Mouse (Mus musculus) right cerebral cortex, postnatal 10 days (tissue): ENCODE measurements at regions not wholly inside any gene's neighbourhood (a gene's known extent, or its start where the extent isn't known, plus 50 kb on each side); places are given as distances from the start of the nearest gene placed in this dataset.

Experiments
- DNase-seq, 2 experiments: peaks; one replicate each; pipeline ENCODE4 v3.0.0; 2021; ENCODE audit warnings: low spot score in 2 of 2

DNA sequence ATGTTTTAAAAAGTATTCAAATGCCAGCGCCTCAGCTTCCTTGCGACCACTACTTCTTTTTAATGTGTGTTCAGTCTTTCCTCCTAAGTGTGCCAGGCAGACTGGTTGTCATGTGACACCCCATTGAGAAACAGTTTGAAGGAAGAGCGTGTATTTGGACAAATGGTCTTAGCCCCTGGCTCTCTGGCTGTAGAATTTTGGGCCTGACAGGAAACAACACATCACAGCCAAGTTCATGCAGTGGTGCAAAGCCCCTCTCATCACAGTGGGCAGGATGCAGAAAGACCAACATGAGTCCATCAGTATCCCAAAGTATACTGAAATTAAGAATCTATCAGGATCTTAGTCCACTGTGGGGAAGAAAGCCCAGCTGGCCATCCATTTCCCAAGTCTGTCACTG, 605.6 kb upstream of the Intu start:
- DNase-seq, result no peak

DNA sequence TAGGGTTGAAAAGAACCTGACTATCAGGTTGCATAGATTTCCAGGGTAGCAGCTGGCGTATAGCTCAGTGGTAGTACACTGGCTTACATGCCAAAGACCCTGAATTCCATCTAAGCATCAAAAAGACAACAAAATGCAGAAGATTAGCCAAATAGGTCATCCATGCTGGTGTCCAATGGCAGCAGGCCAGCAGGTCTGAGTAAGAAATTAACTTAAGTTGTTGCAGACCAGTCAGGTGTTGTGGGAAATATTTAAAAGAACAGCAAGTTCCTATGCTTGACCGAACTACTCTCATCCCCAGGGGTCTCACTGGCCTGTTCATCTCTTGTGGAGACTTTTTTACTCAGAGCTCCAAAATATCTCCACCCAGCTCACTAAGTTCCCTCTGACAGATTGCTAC, 602.7 kb upstream of the Intu start:
- no peak for DNase-seq

DNA sequence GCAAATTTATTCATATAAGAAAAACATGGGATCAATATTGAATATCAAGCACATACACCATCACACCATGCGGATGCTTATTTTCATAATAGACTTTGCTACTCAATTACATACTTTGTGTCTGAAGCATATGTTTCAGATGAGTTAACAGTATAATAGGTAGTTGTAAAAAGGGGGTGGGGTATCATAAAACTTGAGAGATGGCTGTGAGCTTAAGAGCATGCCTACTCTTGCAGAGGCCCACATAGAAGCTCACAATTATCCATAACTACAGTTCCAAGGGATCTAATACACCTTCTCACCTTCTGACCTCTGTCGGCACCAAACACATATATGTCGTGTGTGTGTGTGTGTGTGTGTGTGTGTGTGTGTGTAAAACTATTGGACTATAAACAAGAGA, 597.7 kb upstream of the Intu start:
- DNase-seq, result no peak

DNA sequence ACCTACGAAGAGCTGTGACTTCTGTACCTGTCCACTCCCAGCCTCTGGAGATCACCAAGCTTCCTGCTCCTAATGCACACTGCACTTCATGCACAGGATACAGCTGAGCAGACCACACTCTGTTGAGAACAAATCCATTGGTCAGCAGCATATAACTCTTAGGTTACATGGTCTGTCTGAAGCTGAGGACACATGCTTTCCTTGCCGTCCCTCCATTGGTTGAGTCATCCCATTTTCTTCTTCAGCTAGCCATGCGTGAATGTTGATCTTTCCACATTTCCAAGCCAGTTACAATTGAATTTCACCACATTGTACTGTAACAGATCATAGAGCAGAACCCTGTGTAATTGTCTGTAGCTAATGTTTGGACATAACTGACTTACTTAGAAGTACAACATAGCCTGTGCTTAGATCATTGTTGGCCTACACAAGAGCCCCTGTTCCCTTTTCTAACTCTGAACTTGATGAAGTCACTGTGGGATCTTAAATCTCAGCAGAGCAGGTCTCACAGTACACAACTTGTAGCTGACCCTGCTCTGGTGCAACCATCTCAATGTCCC, 593.3 kb upstream of the Intu start:
- DNase-seq, result no peak

DNA sequence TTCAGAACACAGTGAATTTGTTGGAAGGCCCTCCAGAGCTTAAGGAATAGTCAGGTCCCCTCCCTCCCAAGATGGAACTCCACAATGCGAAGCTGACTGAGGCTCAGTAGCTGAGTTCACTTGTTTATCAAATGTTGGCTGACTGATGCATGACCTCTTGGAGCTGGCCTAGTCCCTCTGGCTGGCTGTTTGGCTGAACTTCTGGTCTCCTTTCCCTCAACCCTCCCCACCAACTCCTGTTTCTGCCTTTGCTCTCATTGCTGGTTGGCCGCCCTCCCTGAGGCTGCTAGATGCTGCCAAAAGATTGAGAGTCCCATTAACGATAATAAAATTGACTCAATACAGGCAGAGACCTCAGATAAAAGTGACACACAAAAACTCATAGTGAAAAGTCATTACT, 586.5 kb upstream of the Intu start:
- no peak for DNase-seq

DNA sequence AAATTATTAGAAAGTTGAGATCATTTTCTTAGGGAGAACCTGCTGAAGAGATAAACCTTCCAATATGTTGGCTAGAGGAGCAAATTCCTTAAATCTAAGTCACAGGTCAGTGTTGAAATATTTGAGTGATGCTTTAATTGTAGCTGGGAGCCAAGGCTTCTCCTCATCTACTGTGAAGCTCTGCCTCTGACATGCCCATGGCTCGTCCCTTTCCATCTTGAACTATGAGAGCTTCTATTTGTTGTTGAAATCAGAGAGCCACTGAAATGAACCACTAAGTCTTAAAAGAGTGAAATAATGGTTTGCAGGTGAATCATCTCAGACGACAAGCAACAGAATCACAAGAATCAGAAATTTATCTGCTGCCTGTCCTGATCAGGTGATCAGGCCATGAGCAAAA, 579.0 kb upstream of the Intu start:
- no peak for DNase-seq

DNA sequence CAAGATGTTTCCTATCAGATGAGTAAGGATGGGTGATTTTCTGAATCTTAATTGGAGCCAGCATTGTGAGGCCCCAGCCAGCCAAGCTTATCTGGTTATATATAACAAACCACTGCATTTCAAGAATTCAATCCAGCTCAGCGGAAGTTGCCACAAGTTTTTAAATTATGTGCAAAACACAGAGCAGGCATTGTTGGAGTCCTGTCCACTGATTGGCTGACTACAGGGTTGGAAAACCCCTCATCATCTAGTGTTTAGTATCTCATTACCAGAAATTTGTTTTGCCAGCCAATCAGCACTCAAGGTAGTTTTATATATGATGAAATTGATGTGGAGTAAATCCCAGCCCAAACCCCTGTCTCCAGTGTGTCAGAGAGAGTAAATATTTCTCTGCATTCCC, 578.5 kb upstream of the Intu start:
- DNase-seq, result no peak

DNA sequence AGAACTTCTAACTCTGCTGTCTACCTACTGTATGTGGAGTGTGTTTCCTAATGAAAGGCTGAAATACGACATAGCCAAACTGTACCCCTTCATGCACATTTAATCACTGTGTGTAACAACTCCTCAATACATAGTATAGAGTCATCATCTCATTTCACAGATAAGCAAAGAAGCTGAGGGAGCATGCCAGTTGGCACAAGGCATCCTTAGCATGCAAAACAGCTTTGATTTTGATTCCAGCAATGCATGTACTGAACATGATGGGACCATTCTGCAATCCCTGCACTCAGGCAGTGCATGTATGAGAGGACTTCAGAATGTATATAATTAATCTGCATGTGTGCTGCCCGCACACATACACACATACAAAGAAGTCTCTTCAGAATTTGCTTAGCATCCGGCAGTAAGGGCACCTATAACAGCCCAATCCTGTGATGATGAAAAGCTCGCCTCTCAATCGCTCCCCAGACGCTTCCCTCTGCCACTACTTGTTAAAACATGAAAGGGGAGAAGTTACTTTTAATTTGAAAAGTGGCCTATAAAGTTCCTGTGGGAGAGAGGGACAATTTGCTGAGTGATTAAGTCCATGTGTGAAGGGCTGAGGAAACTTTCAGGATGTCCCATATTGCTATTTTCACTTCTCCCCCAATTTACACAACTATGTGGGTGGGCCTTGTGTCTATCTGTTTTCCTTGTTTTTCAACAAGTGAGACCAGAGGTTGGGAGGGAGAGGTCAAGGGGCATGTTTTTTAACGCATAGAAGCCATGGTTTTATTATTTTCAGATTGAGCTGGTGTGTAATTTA, 569.0 kb upstream of the Intu start:
- DNase-seq, result no peak

DNA sequence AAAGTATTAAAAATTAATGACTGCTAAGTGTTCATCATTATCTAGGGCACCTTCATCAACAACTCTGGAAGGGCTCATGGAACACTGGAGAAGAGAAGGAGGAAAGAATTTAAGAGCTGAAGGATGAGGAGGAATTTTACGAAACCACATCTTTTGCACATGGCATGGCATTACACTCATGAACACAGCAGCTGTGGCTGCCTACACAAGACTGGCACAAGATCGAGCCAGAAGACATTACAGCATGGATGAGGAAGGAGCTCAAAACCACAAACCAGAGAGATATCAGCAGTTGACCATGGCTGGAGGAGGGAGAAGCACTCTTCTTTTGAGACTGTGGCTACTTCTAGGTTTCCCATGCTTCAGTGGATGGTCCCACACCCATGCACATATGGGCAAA, 565.7 kb upstream of the Intu start:
- DNase-seq, result no peak

DNA sequence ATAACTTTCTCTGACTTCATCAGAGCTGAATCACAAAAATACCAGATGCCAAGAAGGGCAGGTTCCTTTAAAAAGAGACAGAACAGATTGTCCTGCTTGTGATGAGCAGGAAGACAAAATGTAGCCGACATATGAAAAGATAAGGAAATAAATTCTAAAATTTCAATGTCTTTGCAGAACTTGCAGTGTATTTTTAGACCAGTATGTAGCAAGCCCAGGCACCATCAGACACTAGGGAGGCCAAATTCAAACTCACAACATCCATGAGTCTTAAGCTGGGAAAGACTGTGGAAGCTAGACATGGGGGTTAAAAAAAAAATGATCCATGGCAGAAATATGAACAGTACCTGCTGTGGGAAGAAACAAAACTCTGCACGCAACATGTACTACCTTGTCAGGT, 564.7 kb upstream of the Intu start:
- peak in 1 of 2 experiments; percentile 23 for DNase-seq

DNA sequence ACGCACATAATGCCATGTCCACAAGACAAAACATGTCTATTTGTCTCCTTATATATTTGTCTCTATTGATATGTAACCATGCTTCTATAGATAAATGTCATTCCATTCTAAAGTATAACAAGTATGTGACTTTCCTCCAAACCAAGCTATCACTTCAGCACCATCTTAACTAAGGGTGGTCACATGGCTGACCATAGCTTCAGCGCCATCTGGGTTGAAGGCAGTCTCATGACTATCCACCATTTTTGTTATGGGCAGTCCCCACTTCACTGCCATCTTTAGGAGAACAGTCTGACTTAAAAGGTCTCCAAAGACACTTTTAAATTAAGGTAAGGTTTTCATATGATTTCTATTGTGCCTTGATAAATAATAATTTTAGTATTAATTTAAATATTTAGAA, 554.1 kb upstream of the Intu start:
- DNase-seq, result no peak

DNA sequence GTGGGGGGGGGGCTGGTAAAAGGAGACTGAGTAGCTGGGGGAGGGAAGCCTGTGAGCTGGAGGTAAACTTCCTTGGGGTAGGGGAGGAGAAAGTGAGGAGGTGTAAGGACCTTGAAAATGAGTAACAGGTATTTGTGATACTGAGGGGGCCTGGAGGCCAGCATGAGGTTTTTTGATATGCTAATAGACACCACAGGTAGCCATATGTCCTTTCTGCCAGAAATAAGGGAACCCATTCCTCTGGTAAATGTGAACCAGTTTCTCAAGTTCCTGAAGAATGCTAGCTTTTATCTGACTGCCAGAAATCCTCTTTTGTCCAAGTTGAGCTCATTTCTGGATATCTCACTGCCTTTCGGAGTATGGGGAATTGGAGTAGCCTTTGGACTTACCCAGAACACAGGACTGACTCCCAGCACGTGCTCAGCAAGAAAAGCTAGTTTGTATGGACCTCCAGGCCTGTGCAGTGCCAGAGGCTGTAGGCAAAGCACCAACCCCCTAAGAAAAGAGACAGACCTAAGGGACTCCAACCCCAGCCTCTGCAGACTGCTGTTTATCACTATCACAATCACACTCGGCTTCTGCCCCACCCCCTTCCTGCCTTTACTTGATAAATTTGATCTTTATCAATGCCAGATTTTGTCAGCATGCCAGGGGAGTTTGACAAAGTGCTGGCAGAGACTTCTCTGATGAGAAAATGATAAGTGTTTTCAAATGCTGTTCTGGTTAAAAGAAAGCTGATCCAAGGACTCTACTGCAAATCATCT, 552.0 kb upstream of the Intu start:
- DNase-seq, result no peak

DNA sequence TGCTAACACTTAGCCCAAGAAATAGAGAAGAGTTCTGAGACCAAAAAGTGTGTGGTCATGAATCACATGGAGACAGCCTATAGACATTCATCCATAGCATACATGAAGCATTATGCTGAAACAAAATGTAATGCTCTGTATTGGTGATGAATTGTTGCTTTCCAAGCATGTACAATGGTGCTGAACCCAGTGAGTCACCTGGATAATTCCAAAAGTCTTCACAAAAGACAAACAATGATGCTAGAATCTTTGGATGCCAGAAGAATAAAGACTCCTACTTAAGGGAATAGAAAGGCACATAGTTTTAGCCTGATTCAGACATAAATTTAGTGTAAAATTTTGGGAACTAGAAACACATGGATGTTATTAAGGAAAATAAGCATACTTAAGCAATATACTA, 548.4 kb upstream of the Intu start:
- no peak for DNase-seq

DNA sequence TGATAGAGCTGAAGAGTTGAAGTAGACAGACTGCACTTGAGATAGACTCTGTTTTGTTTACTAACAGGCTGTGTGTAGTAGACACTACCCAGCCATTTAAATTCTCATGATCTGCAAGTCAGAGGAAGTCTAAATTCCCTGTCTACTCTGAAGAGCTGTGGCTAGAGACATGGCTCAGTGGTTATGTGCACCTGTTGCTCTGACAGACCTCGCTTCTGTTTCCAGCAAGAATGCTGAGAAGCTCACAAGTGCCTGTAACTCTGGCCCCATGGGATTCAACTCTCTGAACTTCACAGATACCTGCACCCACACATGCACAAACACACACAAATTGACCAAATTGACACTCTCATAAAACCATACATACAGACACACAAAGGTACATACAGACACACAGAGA, 543.4 kb upstream of the Intu start:
- no peak for DNase-seq

DNA sequence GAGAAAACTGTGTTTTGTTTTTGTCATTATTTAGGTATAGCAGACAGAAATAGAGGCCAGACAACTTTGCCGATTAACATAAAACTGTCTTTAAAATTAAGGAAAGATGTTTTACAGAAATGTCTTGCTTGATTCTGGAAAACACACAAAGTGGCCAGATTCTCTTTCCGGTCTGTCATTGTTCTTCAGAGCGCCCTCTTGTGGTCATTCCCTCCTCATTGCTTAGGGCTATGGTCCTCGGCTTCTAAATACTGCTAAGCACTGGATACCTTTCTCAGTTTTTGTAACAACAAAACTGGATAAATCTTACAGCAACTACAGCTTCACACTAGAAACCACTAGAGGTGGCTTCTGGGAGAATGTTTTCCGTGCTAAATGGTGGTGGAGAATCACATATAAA, 532.5 kb upstream of the Intu start:
- DNase-seq, result peak; percentile 63 to 75

DNA sequence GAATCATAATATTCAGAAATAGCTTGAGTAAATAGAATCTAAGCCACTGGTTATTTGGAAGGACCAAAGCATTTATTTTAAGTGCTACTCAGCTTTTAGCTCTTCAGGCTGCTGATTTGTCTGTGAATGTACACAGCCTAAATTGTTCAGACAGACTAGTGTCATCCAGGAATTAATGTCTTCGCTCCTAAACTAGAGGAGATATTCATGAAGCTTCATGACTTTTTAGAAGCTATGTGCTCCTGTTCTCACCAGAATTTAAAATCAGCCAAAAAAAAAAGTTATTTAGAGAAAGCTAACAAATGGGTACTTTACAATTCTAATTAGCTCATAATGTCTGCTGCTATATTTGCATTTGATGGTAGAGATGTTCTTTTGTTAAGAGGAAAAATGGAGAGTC, 531.2 kb upstream of the Intu start:
- no peak for DNase-seq

DNA sequence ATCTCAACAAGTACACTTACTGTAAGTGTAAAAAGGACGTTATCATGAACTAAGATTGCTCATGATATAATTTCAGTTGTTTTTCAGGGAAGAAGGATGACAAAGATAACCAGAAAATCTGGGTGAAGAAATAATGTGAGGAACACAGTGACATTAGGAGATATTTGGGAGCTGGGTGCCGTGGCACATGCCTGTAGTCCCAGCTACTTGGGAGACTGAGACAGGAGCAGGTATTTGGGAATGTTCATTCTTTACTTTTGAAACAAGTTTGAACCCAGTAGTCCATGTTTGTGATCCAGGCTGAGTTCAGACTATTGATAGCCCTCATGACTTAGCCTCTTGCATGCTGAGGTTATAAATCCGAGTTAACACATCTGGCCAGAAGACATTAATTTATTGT, 528.2 kb upstream of the Intu start:
- no peak for DNase-seq

DNA sequence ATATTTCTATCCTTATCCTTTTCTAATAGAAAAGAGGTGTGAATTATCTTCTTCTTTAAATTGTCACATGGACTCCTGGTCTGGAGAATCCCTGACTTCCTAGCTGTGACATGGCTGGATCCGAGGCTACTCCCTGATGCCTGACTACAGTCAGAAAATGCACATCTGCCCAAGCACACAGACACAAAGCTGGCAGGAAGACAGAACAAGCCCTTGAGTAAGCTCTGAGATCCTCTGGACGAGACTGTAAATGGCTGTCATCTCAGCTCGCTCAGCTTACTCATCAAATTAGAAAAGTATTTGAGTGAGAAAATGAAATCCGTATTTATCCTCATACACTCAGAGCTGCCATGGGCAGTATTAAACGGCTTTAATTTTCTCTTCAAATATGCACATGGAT, 521.0 kb upstream of the Intu start:
- no peak for DNase-seq

DNA sequence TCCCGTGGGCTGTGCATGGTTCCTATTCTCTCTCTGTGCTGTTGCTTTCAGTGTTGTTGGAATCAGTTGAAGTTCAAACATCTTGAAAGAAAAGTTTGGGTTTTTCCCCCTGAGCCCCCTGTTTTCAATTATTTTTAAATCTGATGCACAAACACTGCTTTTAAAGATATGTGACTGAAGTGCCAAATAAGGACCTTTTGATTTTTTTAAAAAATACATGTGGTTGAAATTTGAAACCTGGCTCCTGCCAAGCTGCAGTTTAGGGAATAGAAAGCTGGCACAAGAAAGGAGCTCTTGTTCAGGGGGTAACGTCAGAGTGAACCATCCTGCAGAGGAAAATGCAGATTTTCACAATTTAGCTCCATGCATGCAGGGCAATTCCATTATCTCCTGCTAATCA, 509.4 kb upstream of the Intu start:
- no peak for DNase-seq

DNA sequence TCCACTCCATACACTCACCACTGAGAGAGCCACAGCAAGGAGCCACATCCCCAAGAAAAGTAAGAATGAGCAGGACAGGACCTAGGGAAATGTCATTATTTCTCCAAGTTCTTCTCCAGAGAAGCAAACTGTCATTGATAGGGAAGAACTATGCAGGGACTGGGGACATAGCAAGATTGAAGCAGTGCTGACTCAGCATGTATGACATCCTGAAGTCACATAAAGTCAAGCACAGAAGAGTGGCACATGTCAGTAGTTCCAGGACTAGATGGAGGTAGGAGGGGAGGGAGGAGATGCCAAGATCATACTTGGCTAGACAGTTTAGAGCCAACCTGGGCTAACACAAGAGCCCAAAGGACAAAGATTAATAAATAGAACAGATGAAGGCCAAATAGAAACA, 503.4 kb upstream of the Intu start:
- DNase-seq, result no peak

DNA sequence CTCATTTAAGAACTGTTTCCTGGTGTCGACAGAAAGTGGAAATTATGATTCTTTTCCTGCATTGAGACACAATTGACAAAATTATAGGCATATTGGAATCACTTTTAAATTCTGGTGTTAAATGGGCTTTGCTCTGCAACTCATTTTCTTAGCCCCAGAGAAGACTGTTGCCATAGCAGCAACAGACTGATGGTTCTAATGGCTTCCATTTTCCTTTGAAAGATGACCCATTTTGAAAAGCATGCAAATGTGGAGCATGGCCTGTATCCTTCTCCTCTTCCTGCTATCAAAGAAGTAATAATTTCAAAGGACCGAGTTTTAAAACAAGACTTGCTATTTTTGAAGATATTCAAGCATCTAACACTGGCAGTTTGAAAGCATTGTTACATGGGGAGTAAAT, 494.9 kb upstream of the Intu start:
- no peak for DNase-seq

DNA sequence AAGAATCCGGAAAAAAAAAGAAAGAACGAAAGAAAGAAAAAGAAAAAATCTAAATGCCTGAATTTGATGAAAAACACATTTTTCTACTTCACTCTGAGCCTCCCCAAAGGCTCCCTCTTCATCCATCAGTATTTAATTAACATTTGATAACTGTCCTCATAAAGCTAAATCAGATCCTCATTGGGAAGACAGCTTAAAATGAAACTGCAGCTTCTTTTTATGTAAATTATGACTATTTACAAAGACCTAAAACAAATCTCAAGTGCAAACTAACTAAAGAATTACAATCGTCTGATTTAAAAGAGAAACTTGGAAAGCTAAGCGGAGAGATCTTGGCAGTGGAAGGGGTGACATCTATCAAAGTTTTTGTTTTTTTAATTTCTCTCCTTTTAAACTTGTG, 481.4 kb upstream of the Intu start:
- no peak for DNase-seq

DNA sequence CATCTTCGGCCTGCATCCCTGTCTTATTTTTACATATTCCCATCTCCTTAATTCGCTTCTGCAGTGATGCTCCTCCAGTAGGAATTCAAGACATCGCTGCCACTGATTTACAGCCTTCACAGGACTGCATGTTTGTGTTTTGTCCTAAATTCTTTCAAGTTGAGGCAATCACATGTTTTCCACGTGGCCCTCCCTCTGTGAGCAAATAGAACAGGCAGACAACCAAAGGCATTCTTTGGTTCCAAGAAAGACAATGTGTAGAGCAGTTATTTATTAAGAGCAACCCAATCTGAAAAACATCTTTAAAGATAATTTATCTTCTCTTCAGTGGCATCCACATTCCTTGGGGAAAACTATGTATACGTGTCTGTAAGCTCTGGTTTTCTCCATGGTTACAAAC, 472.8 kb upstream of the Intu start:
- no peak for DNase-seq
